Mouse (Mus musculus): ENCODE results near the gene Rfc1.
"Not testable (repeated sequence)": the region's sequence is repeated elsewhere in the genome, so short reads cannot be mapped to it uniquely, and the experiment has no call there.

Gene Rfc1

DNA sequence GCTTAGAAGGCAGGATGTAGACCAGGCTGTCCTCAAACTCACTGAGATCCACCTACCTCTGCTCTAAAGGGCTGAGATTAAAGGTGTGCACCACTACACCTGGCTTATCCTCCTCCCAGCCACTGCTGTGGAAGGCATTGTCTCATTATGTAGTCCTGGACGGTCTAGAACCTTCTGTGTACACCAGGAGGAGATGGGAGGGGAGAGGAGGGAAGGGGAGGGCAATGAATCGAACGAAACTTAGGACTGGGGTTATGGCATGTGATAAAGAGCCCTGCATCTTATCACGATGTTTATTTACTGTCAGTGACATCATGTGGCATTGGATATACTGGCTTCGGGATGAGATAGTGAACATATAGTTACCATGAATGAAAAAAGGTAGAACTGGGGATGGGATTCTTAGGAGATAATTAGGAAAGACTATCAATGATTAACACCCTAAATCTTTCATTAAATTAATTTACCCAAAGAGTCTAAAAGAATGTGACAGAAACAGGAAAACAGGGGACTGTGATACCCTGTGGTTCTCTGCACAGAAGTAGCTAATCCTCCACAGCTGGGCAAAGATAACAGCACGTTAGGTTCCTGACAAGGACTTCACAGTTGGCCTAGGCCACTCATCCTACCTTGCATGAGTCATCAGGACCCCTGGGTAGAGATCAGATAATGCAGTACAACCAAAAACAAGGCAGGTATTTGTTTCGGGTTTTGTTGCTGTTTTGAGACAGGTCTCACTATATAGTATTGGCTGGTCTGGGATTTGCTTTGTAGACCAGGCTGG lies 37.1 kb downstream of the Rfc1 start:
- no peak for DNase-seq

GRCm38 (mm10) chr5:65294270-65294669 lies 41.2 kb downstream of the Rfc1 start:
- no peak for DNase-seq

- DNase-seq = no peak
These were observed 41.8 kb downstream of the Rfc1 start for GRCm38 (mm10) chr5:65293627-65294026.

DNA sequence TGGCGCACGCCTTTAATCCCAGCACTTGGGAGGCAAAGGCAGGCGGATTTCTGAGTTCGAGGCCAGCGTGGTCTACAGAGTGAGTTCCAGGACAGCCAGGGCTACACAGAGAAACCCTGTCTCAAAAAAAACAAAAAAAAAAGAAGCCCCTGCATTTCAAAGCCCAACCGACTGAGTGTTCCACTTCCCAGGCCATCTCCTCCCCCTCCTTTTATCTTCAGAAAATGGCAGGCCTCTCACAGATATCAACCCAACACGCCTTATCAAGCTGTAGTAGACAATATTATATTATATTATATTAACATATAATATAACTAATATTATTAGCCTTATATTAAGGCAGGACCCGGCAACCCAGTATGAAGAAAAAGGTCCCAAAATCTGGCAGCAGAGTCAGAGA lies 46.5 kb downstream of the Rfc1 start:
- DNase-seq = not testable (repeated sequence)

- DNase-seq = peak; percentile 65
These were observed 47.4 kb downstream of the Rfc1 start for GRCm38 (mm10) chr5:65287751-65288701.

DNA sequence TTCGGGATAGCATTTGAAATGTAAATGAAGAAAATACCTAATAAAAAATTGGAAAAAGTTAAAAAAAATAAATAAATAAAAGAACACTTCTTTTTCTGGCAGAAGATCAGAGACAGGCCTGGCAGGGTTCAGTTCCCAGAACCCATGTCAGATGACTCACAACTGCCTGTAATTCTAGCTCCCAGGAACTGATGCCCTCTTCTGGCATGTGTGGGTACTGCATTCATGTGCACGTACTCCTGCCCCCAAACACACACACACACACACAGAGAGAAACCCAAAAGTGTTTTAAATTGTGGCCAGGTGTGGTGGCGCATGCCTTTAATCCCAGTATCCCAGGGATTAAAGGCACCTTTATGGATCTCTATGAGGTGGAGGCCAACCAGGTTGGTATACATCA lies 51.3 kb downstream of the Rfc1 start:
- DNase-seq = no peak

GRCm38 (mm10) chr5:65281216-65281615 lies 54.3 kb downstream of the Rfc1 start:
- no peak for DNase-seq

- DNase-seq = no peak
These were observed 56.3 kb downstream of the Rfc1 start for GRCm38 (mm10) chr5:65279133-65279651.

- DNase-seq = no peak
These were observed 61.5 kb downstream of the Rfc1 start for GRCm38 (mm10) chr5:65273966-65274365.

GRCm38 (mm10) chr5:65257910-65258505 lies 77.5 kb downstream of the Rfc1 start:
- DNase-seq = no peak

GRCm38 (mm10) chr5:65250185-65250855 lies 85.2 kb downstream of the Rfc1 start:
- DNase-seq = no peak

DNA sequence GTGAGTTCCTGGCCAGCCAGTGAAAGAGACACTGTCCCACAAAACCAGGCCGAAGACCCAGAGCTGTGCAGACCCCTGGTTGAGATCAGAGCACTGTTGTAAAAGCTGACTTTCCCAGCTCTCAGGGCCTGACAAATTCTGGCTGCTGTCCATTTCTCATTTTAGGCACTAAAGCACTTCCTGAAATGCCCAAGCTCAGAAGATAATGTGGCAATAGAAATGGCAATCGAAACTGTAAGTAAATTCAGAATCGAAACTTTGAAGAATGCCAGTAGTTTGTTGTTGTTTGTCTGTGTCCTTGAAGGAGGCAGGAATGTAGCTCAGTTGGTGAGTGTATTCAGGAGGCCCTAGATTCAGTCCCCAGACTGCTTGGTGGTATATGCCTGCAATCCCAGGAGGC lies 88.2 kb downstream of the Rfc1 start:
- DNase-seq = no peak

GRCm38 (mm10) chr5:65242740-65243139 lies 92.7 kb downstream of the Rfc1 start:
- DNase-seq = peak; percentile 21

DNA sequence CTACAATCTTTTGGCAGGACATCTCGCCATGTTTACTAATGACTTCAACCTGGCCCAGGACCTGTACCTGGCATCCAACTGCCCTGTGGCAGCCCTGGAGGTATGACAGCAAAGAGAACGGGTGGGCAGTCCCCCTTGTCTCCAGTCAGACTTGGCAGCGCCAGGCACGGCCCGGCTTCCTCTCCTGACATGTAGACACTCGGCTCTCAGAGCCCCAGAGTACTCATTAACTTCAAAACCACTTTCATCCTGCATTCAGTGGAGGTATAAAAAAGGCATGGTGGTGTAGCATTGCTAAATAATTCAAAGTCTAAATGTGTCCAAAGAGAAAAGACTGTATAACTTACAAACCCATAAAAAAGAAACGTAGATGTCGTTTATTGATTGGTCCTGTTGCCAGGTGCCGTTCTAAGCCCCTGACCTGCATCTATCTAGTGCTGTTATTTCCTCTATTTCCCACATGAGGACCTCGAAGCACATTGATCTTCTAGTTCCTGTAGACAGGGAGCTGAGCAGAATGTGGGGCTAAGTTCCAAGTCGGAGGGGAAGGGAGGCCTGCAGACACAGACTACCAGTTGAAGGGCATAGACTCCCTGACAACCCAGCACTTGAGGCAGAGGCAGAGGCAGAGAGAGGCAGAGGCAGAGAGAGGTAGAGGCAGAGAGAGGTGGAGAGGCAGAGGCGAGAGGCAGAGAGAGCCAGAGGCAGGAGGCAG lies 104.0 kb downstream of the Rfc1 start:
- peak; percentile 9 for DNase-seq

- no peak for DNase-seq
These were observed 111.4 kb downstream of the Rfc1 start for GRCm38 (mm10) chr5:65224056-65224455.

DNA sequence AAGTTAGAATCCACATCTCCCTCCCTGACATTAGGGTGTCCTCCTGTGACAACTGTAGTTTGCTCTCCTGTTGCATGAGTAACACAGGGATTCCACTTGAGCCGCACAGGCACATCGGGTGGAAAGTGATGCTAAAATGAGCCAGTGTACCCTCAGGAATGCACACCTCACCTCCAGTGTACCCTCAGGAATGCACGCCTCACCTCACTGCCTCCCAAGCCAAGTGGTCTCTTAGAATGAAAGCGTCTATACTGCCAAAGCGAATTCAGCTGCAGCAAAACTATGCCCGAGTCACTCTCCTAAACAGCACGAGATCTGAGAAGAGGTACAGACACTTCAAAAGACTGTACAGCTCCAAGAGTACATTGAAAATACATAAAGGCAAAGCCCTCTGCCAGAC lies 114.4 kb downstream of the Rfc1 start:
- no peak for DNase-seq

GRCm38 (mm10) chr5:65217305-65218269 lies 117.9 kb downstream of the Rfc1 start:
- DNase-seq = no peak

DNA sequence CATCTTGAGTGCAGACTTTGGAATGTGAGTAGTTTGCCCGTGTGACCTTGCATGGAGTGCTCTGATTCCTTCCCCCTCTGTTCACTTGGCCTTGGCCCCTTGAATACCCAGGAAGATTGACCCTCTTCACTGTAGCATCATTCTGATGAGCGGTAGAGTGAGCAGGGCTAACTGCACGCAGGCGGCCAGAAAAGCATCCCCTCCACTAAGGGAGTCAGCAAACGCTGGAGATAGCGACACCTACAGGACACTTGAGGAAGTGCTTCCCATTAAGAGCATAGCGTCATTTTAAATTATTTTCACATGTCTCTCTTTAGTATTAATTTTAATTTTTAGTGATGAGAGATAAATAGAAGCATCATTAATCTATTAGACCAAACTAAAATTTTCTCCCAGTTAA lies 122.1 kb downstream of the Rfc1 start:
- peak; percentile 43 for DNase-seq

Data from cerebellum, adult 8-10 months (tissue).